Mouse (Mus musculus) C2C12 (cell line): ENCODE measurements around the gene Tbl3. TPM values are rescaled to one million over a fixed set of nuclear protein-coding genes. Genes with fewer than 3 reads are reported as not detected.

Source experiments
- H3K27me3 ChIP-seq: one replicate; pipeline ENCODE4 v1.6.1; 2011; ENCODE audit not compliant: control insufficient read depth, insufficient read depth, insufficient read length
- H3K36me3 ChIP-seq: one replicate; pipeline ENCODE4 v1.6.1; 2011; ENCODE audit not compliant: control insufficient read depth, insufficient read depth
- H3K4me3 ChIP-seq: one replicate; pipeline ENCODE4 v1.5.1; 2011; ENCODE audit warnings: mild to moderate bottlenecking, control low read depth; ENCODE audit not compliant: poor library complexity, insufficient read depth, severe bottlenecking
- H3K79me2 ChIP-seq: one replicate; pipeline ENCODE4 v1.6.1; 2011; ENCODE audit not compliant: control insufficient read depth, insufficient read depth
- H3K79me3 ChIP-seq: one replicate; pipeline ENCODE4 v1.6.1; 2011; ENCODE audit warnings: low read depth, control low read depth
- H3ac ChIP-seq: one replicate; pipeline ENCODE3; 2011; ENCODE audit warnings: low read depth; ENCODE audit not compliant: control insufficient read depth, insufficient read length
- CEBPB ChIP-seq: IDR thresholded peaks from one replicate; pipeline ENCODE4 v1.6.1; 2011; ENCODE audit warnings: low read depth, mild to moderate bottlenecking, control low read depth, moderate library complexity
- CTCF ChIP-seq: IDR thresholded peaks from one replicate; pipeline ENCODE4 v1.5.1; 2011; ENCODE audit not compliant: control insufficient read depth, insufficient read depth, insufficient read length
- FOSL1 ChIP-seq: IDR thresholded peaks from one replicate; pipeline ENCODE4 v1.8.0; 2011; ENCODE audit warnings: mild to moderate bottlenecking, low read length; ENCODE audit not compliant: poor library complexity, insufficient read depth, severe bottlenecking
- MAX ChIP-seq: IDR thresholded peaks from one replicate; pipeline ENCODE4 v1.6.1; 2011; ENCODE audit warnings: mild to moderate bottlenecking, control low read depth
- MYOD1 ChIP-seq: IDR thresholded peaks from one replicate; pipeline ENCODE4 v1.6.1; 2011; ENCODE audit warnings: low read depth; ENCODE audit not compliant: control insufficient read depth, insufficient read length
- MYOG ChIP-seq: IDR thresholded peaks from one replicate; pipeline ENCODE4 v1.6.1; 2011; ENCODE audit not compliant: control insufficient read depth, insufficient read length; ENCODE audit errors: extremely low read depth
- USF1 ChIP-seq: IDR thresholded peaks from one replicate; pipeline ENCODE4 v1.6.1; 2011; ENCODE audit warnings: low read depth, mild to moderate bottlenecking, control low read depth, moderate library complexity
- polyA plus RNA-seq: library from polyadenylated mRNA; unstranded; fragments of >200 nt; fragmentation: generic; extraction: Trizol; gene quantifications from one replicate; pipeline ENCODE4 v1.2.1, GENCODE M21; 2012; ENCODE audit warnings: missing spikeins

Tbl3 gene
- polyA plus RNA-seq, 1 experiment = 83.8 TPM

- H3K79me2 ChIP-seq = no peaks in the 10 kb centered on the region
These were observed 57.8 kb downstream of the Tbl3 start for GRCm38 (mm10) chr17:24649581-24650069.

GRCm38 (mm10) chr17:24648731-24649377 is 58.6 kb downstream of the Tbl3 start:
- Histone ChIP-seq H3K36me3 (no peaks in the 10 kb centered on the region), H3K4me3 (no peak overlapping the region)

More at GRCm38 (mm10) chr17:24649581-24650069, 57.8 kb downstream of the Tbl3 start:
- Histone ChIP-seq H3K36me3 (no peaks in the 10 kb centered on the region), H3K4me3 (peak overlapping the region; percentile 23), H3K79me3 (no peaks in the 10 kb centered on the region), H3ac (peak overlapping the region; percentile 73), H3K27me3 (peaks cover 4% of the 10 kb centered on the region)
- TF ChIP-seq FOSL1 (no peak), USF1 (no peak), CEBPB (no peak), MYOD1 (no peak), MAX (no peak), CTCF (no peak), MYOG (no peak)

More at GRCm38 (mm10) chr17:24648731-24649377, 58.6 kb downstream of the Tbl3 start:
- Histone ChIP-seq H3K27me3 (peaks cover 4% of the 10 kb centered on the region), H3K79me3 (no peaks in the 10 kb centered on the region), H3K79me2 (no peaks in the 10 kb centered on the region), H3ac (no peak overlapping the region)
- no peak for TF ChIP-seq CEBPB
- TF ChIP-seq MYOD1 = no peak
- TF ChIP-seq MAX = no peak
- TF ChIP-seq FOSL1 = no peak
- no peak for TF ChIP-seq CTCF
- no peak for TF ChIP-seq USF1
- TF ChIP-seq MYOG = no peak

Other genes starting within 250 kb of the Tbl3 start
- gene E4f1, start 237.3 kb downstream of the Tbl3 start, polyA plus RNA-seq = 13.1 TPM
- gene Pgp, start 237.3 kb downstream of the Tbl3 start, polyA plus RNA-seq = 56.7 TPM
- 0.06 TPM for gene Bricd5, start 233.8 kb downstream of the Tbl3 start, polyA plus RNA-seq
- gene Mlst8, start 228.6 kb downstream of the Tbl3 start, polyA plus RNA-seq = 23.1 TPM
- 0.36 TPM for gene Caskin1, start 219.1 kb downstream of the Tbl3 start, polyA plus RNA-seq
- 142 TPM for gene Traf7, start 179.7 kb downstream of the Tbl3 start, polyA plus RNA-seq
- 0.42 TPM for gene Rab26, start 173.4 kb downstream of the Tbl3 start, polyA plus RNA-seq
- 50.6 TPM for gene Pkd1, start 157.8 kb downstream of the Tbl3 start, polyA plus RNA-seq
- 33.3 TPM for gene Tsc2, start 75.0 kb downstream of the Tbl3 start, polyA plus RNA-seq
- 12.6 TPM for gene Nthl1, start 75.0 kb downstream of the Tbl3 start, polyA plus RNA-seq
- gene Slc9a3r2, start 57.3 kb downstream of the Tbl3 start, polyA plus RNA-seq = 10.0 TPM
- gene Npw, start 49.2 kb downstream of the Tbl3 start, polyA plus RNA-seq = 0.42 TPM
- gene Zfp598, start 38.0 kb downstream of the Tbl3 start, polyA plus RNA-seq = 34.6 TPM
- gene Syngr3, start 17.7 kb downstream of the Tbl3 start, polyA plus RNA-seq = 0.61 TPM
- gene Gfer, start 11.5 kb downstream of the Tbl3 start, polyA plus RNA-seq = 62.8 TPM
- 0.34 TPM for gene Noxo1, start 11.4 kb downstream of the Tbl3 start, polyA plus RNA-seq
- 1.8 TPM for gene Rnf151, start 10.4 kb upstream of the Tbl3 start, polyA plus RNA-seq
- gene Rps2, start 10.5 kb upstream of the Tbl3 start, polyA plus RNA-seq = 381 TPM
- gene Ndufb10, start 16.8 kb upstream of the Tbl3 start, polyA plus RNA-seq = 343 TPM
- 0.06 TPM for gene Rpl3l, start 20.2 kb upstream of the Tbl3 start, polyA plus RNA-seq
- 57.8 TPM for gene Msrb1, start 29.0 kb upstream of the Tbl3 start, polyA plus RNA-seq
- not detected for gene Hs3st6, start 45.3 kb upstream of the Tbl3 start, polyA plus RNA-seq
- not detected for gene Meiob, start 96.6 kb upstream of the Tbl3 start, polyA plus RNA-seq
- gene Hagh, start 132.5 kb upstream of the Tbl3 start, polyA plus RNA-seq = 30.4 TPM
- 5.5 TPM for gene Fahd1, start 142.7 kb upstream of the Tbl3 start, polyA plus RNA-seq
- gene Igfals, start 158.3 kb upstream of the Tbl3 start, polyA plus RNA-seq = 0.06 TPM
- gene Nubp2, start 178.7 kb upstream of the Tbl3 start, polyA plus RNA-seq = 66.5 TPM
- gene Spsb3, start 179.0 kb upstream of the Tbl3 start, polyA plus RNA-seq = 37.0 TPM
- 11.2 TPM for gene Eme2, start 187.4 kb upstream of the Tbl3 start, polyA plus RNA-seq
- 107 TPM for gene Mrps34, start 187.5 kb upstream of the Tbl3 start, polyA plus RNA-seq
- 19.8 TPM for gene Nme3, start 188.8 kb upstream of the Tbl3 start, polyA plus RNA-seq
- gene Mapk8ip3, start 229.3 kb upstream of the Tbl3 start, polyA plus RNA-seq = 17.7 TPM